Mouse (Mus musculus): ENCODE measurements around the gene Ranbp10. TPM values are rescaled to one million over a fixed set of nuclear protein-coding genes. Genes with fewer than 3 reads are reported as not detected.

Gene Ranbp10
- polyA plus RNA-seq, 1 experiment from 2014 or later: 17.0 TPM

DNA sequence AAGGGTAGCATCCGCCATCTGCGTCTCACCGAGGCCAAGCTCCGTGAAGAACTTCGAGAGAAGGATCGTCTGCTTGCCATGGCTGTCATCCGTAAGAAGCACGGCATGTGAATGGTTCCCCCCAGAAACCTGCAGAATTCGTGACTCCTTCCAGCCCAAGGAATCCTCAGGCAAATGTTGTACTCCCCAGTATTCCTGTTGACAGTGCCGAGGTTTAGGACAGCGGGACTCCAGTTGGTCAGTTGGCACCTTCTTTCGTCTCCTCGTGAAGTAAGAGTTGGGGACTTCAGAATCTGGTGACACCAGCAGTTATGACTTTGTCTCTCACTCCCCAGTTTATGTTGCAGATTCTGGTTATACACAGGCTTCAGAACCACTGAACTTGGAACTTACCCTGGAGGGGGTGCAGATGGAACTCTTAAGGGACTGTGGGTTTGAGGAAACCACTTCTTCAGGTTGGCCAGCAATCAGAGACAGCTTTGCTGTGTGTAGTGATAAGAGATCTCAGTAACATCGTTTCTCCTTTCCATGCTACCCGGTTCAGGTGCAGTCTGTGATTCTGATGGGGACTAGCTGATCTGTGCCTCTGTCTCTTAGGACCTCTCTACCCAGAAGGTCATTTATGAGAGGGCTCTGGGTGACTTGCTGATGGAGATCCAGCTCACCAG lies 29.2 kb upstream of the Ranbp10 start:
- Histone ChIP-seq H3K4me3 (ENCODE audit: low read depth, low read length) (peak overlapping the region; percentile 85), H3K9me3 (ENCODE audit: control insufficient read depth, low read length) (no peaks in the 10 kb centered on the region), H3K9ac (ENCODE audit: low read length) (peak overlapping the region; percentile 81), H3K4me1 (ENCODE audit: control insufficient read depth, insufficient read depth, low read length) (peaks cover 16% of the 10 kb centered on the region), H3K4me2 (ENCODE audit: low read depth, severe bottlenecking) (peak overlapping the region; percentile 94), H3K27ac (replicated peaks; ENCODE audit: low read depth, low read length) (no peak overlapping the region), H3K36me3 (ENCODE audit: control insufficient read depth, insufficient read depth, low read length) (no peaks in the 10 kb centered on the region), H3K27me3 (ENCODE audit: control insufficient read depth, insufficient read depth, low read length) (no peaks in the 10 kb centered on the region)
- DNase-seq (ENCODE audit: low spot score) (no peak), ATAC-seq (ENCODE audit: insufficient number of reproducible peaks, low FRiP score, low TSS enrichment, low read depth) (no peak)
- 20% methylated on average over 15 of the region's 15 CpGs for WGBS

DNA sequence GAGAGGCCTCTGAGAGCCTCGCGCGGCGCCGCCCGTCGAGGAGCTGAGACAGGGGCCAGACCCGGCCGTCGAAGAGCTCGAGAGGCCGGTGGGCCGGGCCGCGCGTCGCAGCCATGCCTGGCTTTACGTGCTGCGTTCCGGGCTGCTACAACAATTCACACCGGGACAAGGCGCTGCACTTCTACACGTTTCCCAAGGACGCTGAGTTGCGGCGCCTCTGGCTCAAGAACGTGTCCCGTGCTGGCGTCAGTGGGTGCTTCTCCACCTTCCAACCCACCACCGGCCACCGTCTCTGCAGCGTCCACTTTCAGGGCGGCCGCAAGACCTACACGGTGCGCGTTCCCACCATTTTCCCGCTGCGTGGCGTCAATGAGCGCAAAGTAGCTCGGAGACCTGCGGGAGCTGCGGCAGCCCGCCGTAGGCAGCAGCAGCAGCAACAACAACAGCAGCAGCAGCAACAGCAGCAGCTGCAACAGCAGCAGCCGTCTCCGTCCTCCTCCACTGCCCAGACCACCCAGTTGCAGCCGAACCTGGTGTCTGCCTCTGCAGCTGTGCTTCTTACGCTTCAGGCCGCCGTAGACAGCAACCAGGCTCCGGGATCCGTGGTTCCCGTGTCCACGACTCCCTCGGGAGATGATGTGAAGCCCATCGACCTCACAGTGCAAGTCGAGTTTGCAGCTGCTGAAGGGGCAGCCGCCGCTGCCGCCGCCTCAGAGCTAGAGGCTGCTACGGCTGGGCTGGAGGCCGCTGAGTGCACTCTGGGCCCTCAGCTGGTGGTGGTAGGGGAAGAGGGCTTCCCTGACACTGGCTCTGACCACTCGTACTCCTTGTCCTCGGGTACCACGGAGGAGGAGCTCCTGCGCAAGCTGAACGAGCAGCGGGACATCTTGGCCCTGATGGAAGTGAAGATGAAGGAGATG lies 28.4 kb upstream of the Ranbp10 start:
- ATAC-seq (ENCODE audit: insufficient number of reproducible peaks, low FRiP score, low TSS enrichment, low read depth): 0 out of 2 replicates have a peak, but pooled peaks have one; percentile 4
- WGBS: under 1% methylated on average over 67 of the region's 71 CpGs
- H3K36me3 ChIP-seq (ENCODE audit: control insufficient read depth, insufficient read depth, low read length): no peaks in the 10 kb centered on the region
- DNase-seq (ENCODE audit: low spot score): peak; percentile 69
- H3K9me3 ChIP-seq (ENCODE audit: control insufficient read depth, low read length): no peaks in the 10 kb centered on the region
- no peaks in the 10 kb centered on the region for H3K27me3 ChIP-seq (ENCODE audit: control insufficient read depth, insufficient read depth, low read length)
- peak overlapping the region; percentile 94 for H3K4me2 ChIP-seq (ENCODE audit: low read depth, severe bottlenecking)
- H3K4me3 ChIP-seq (ENCODE audit: low read depth, low read length): peak overlapping the region; percentile 85
- peaks cover 17% of the 10 kb centered on the region for H3K4me1 ChIP-seq (ENCODE audit: control insufficient read depth, insufficient read depth, low read length)
- H3K9ac ChIP-seq (ENCODE audit: low read length): peak overlapping the region; percentile 81
- peak overlapping the region; percentile 31 for H3K27ac ChIP-seq (replicated peaks; ENCODE audit: low read depth, low read length)

DNA sequence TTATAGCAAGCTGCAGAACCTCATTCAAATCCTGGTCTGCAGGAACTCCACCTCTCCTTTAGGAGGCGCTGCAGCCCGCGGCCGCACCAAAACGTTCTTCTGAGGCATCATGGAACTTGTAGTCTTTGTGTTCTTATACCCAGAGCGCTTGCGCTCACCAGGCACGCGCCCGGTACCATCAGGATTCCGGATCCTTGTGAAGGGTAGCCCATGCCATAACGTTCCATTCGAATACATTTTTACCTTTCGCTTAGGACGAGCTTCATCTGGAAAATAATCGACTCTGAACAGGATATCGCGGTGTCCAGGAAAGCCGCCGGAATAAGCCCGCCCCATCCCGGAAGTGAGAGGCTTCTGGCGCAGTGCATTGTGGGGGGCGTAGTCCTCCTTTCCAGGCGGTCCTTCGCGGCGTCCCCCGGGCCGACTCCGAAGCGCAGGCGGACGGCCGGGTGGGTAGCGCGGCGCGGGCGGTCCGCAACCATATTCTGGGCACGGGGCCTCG lies 27.6 kb upstream of the Ranbp10 start, which contains the start of gene Thap11:
TSS of gene Thap11 (plus strand) at position 418 of the 502 bp plus-strand sequence.
- under 1% methylated on average over 43 of the region's 43 CpGs for WGBS

DNA sequence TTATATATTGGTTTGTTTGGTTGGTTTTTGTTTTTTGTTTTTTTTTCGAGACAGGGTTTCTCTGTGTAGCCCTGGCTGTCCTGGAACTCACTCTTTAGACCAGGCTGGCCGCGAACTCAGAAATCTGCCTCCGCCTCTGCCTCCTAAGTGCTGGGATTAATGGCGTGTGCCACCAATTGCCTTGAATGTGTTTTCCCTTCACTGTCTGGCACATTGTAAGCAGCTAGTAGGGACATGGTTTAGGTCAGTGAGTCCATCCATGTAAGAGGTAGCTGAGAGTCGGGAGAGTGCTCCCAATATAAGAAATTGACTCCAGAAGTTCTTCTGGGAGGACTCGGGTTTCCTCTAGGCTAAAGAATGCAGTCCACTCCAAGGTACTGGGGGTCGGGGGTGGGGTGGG lies 27.2 kb upstream of the Ranbp10 start:
- ATAC-seq (ENCODE audit: insufficient number of reproducible peaks, low FRiP score, low TSS enrichment, low read depth): no peak; the same call in 1 of the 2 replicates
- peak overlapping the region; percentile 85 for H3K4me3 ChIP-seq (ENCODE audit: low read depth, low read length)
- no peaks in the 10 kb centered on the region for H3K9me3 ChIP-seq (ENCODE audit: control insufficient read depth, low read length)
- peaks cover 12% of the 10 kb centered on the region for H3K4me1 ChIP-seq (ENCODE audit: control insufficient read depth, insufficient read depth, low read length)
- 25% methylated on average over 8 of the region's 8 CpGs for WGBS
- DNase-seq (ENCODE audit: low spot score): no peak
- no peaks in the 10 kb centered on the region; the same call in 1 of the 2 replicates for H3K36me3 ChIP-seq (ENCODE audit: control insufficient read depth, insufficient read depth, low read length)
- H3K27me3 ChIP-seq (ENCODE audit: control insufficient read depth, insufficient read depth, low read length): no peaks in the 10 kb centered on the region
- no peak overlapping the region for H3K9ac ChIP-seq (ENCODE audit: low read length)
- H3K27ac ChIP-seq (replicated peaks; ENCODE audit: low read depth, low read length): no peak overlapping the region; the same call in 1 of the 2 replicates
- H3K4me2 ChIP-seq (ENCODE audit: low read depth, severe bottlenecking): peak overlapping the region; percentile 16; the same call in 1 of the 2 replicates

More for the DNA sequence above, 27.6 kb upstream of the Ranbp10 start, which contains the start of gene Thap11:
- H3K27me3 ChIP-seq (ENCODE audit: control insufficient read depth, insufficient read depth, low read length): no peaks in the 10 kb centered on the region
- peak within 1 kb of the TSS; percentile 81 for H3K9ac ChIP-seq (ENCODE audit: low read length)
- no peaks in the 10 kb centered on the region for H3K9me3 ChIP-seq (ENCODE audit: control insufficient read depth, low read length)
- DNase-seq (ENCODE audit: low spot score) (peak; percentile 97), ATAC-seq (ENCODE audit: insufficient number of reproducible peaks, low FRiP score, low TSS enrichment, low read depth) (peak; percentile 89)
- H3K36me3 ChIP-seq (ENCODE audit: control insufficient read depth, insufficient read depth, low read length): no peaks in the 10 kb centered on the region
- peaks cover 16% of the 10 kb centered on the region for H3K4me1 ChIP-seq (ENCODE audit: control insufficient read depth, insufficient read depth, low read length)
- peak within 1 kb of the TSS; percentile 31 for H3K27ac ChIP-seq (replicated peaks; ENCODE audit: low read depth, low read length)
- peak within 1 kb of the TSS; percentile 94 for H3K4me2 ChIP-seq (ENCODE audit: low read depth, severe bottlenecking)
- peak within 1 kb of the TSS; percentile 85 for H3K4me3 ChIP-seq (ENCODE audit: low read depth, low read length)

DNA sequence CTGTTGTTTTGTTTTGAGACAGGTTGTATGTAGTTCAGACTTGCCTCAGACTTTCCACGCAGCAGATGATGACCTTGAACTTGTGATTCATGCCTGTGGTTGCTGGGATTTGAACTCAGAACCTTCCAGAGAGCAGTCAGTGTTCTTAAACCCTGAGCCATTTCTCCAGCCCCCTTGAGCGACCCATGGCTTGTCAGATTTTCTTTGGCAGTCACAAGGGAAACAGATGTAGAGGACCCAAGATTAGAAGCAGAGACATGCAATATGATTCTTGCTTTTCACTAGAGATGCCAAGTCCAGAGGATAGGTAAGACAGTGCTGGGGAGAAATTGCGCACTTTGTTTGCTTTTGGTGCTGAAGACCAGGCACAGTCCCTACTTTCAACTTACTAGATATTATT lies 26.0 kb upstream of the Ranbp10 start, which contains the start of gene Cenpt:
TSS of gene Cenpt (minus strand) at position 101 of the 400 bp plus-strand sequence.
- Histone ChIP-seq H3K4me1 (ENCODE audit: control insufficient read depth, insufficient read depth, low read length) (peaks cover 12% of the 10 kb centered on the region), H3K36me3 (ENCODE audit: control insufficient read depth, insufficient read depth, low read length) (peaks cover 5% of the 10 kb centered on the region), H3K4me2 (ENCODE audit: low read depth, severe bottlenecking) (no peak within 1 kb of the TSS), H3K27ac (replicated peaks; ENCODE audit: low read depth, low read length) (no peak within 1 kb of the TSS), H3K9ac (ENCODE audit: low read length) (no peak within 1 kb of the TSS), H3K9me3 (ENCODE audit: control insufficient read depth, low read length) (no peaks in the 10 kb centered on the region), H3K4me3 (ENCODE audit: low read depth, low read length) (no peak within 1 kb of the TSS), H3K27me3 (ENCODE audit: control insufficient read depth, insufficient read depth, low read length) (no peaks in the 10 kb centered on the region)
- WGBS: 85% methylated on average over 3 of the region's 3 CpGs
- ATAC-seq (ENCODE audit: insufficient number of reproducible peaks, low FRiP score, low TSS enrichment, low read depth): no peak
- no peak for DNase-seq (ENCODE audit: low spot score)

DNA sequence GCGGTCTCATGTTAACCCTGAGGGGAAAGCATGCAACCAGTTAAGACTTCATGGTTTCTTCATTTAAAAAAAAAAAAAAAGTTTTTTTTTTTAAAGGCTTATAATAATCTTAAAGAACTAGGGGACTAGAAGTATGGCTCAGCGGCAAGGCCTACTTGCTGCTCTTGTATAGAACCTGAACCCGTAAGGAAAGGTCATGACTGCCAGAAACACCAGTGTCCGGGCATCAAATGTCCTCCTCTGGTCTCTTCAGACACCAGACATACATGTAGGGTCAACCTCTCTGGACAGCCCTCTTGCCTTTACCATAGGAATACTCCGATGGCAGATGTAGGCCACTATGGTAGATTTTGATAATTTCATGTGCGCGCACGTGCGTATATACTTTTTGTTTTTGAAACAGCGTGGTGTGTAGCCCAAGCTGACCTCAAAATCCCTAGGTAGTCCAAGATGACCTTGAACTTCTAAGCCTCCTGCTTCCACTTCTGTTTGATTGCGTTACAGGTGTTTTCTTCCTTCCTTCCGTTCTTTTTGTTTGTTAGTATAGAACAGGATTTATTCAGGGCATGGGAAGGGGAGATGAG lies 25.1 kb upstream of the Ranbp10 start:
- Histone ChIP-seq H3K9me3 (ENCODE audit: control insufficient read depth, low read length) (no peaks in the 10 kb centered on the region), H3K27me3 (ENCODE audit: control insufficient read depth, insufficient read depth, low read length) (no peaks in the 10 kb centered on the region), H3K4me3 (ENCODE audit: low read depth, low read length) (peak overlapping the region; percentile 84; the same call in 1 of the 2 replicates), H3K4me1 (ENCODE audit: control insufficient read depth, insufficient read depth, low read length) (peaks cover 8% of the 10 kb centered on the region), H3K27ac (replicated peaks; ENCODE audit: low read depth, low read length) (no peak overlapping the region), H3K36me3 (ENCODE audit: control insufficient read depth, insufficient read depth, low read length) (peaks cover 5% of the 10 kb centered on the region), H3K4me2 (ENCODE audit: low read depth, severe bottlenecking) (no peak overlapping the region), H3K9ac (ENCODE audit: low read length) (no peak overlapping the region)
- ATAC-seq (ENCODE audit: insufficient number of reproducible peaks, low FRiP score, low TSS enrichment, low read depth): no peak
- WGBS: 84% methylated on average over 12 of the region's 12 CpGs
- peak; percentile 40 for DNase-seq (ENCODE audit: low spot score)

DNA sequence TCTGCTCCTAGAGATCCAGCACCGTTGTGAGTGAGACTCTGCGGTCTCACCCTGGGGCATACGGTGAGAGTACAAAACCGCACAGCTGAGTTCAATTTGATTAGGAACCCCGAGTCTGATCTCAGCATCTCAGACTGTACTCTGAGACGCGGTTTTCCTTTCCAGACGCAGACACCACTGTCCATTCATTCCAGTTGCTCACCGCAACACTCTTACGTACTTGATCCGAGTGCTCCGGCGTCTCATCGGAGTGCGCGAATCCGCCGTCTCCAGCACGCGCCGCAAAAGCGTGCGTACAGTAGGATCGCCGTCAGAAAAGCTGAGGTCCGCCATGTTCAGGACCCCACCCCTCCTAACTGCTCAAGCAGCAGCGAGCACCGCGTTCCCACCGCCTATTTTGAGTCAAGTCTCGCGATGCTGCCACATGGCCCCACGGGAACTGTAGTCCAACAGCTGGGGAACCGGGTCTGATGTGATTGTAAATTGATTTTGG lies 24.5 kb upstream of the Ranbp10 start:
- Histone ChIP-seq H3K9me3 (ENCODE audit: control insufficient read depth, low read length) (no peaks in the 10 kb centered on the region), H3K27me3 (ENCODE audit: control insufficient read depth, insufficient read depth, low read length) (no peaks in the 10 kb centered on the region), H3K9ac (ENCODE audit: low read length) (peak overlapping the region; percentile 71), H3K36me3 (ENCODE audit: control insufficient read depth, insufficient read depth, low read length) (peaks cover 7% of the 10 kb centered on the region), H3K4me3 (ENCODE audit: low read depth, low read length) (peak overlapping the region; percentile 84), H3K4me2 (ENCODE audit: low read depth, severe bottlenecking) (peak overlapping the region; percentile 55), H3K4me1 (ENCODE audit: control insufficient read depth, insufficient read depth, low read length) (peaks cover 7% of the 10 kb centered on the region), H3K27ac (replicated peaks; ENCODE audit: low read depth, low read length) (0 out of 2 replicates have a peak overlapping the region, but pooled peaks have one; percentile 43)
- whole genome bisulfite sequencing: under 1% methylated on average over 34 of the region's 34 CpGs
- DNase-seq (ENCODE audit: low spot score): peak; percentile 94
- ATAC-seq (ENCODE audit: insufficient number of reproducible peaks, low FRiP score, low TSS enrichment, low read depth): peak; percentile 80

Measured in limb, embryonic 11.5 days (tissue).